Mouse (Mus musculus) small intestine, adult 2 months (tissue): ENCODE results near the gene Hist1h3b. TPM values are rescaled to one million over a fixed set of nuclear protein-coding genes. Genes with fewer than 3 reads are reported as not detected.
"Not testable (repeated sequence)": the region's sequence is repeated elsewhere in the genome, so short reads cannot be mapped to it uniquely, and the experiment has no call there.

Experiments
- H3K27ac ChIP-seq: fragments of 200-500 bp; 2 replicates; pipeline ENCODE4 v1.5.1; 2012; ENCODE audit warnings: low read depth, low read length, control low read depth, inconsistent platforms; ENCODE audit not compliant: insufficient read depth
- H3K27me3 ChIP-seq: fragments of 200-500 bp; 2 replicates; pipeline ENCODE4 v1.6.1; 2012; ENCODE audit warnings: mild to moderate bottlenecking, moderate library complexity, low read length, inconsistent platforms; ENCODE audit not compliant: control insufficient read depth, insufficient read depth
- H3K36me3 ChIP-seq: fragments of 200-500 bp; 2 replicates; pipeline ENCODE4 v1.6.1; 2012; ENCODE audit warnings: mild to moderate bottlenecking, low read length, control low read depth, inconsistent platforms; ENCODE audit not compliant: control insufficient read depth, insufficient read depth
- H3K4me1 ChIP-seq: fragments of 200-500 bp; 2 replicates; pipeline ENCODE4 v1.6.1; 2012; ENCODE audit warnings: low read length, inconsistent platforms, mixed read lengths; ENCODE audit not compliant: control insufficient read depth, insufficient read depth, insufficient read length
- H3K4me3 ChIP-seq: fragments of 200-500 bp; 2 replicates; pipeline ENCODE4 v1.5.1; 2012; ENCODE audit warnings: low read depth, mild to moderate bottlenecking, control low read depth, inconsistent platforms, low read length, moderate library complexity
- CTCF ChIP-seq: fragments of 200-500 bp; IDR thresholded peaks from 2 replicates; pipeline ENCODE4 v1.5.1; 2012; ENCODE audit warnings: low read depth, mild to moderate bottlenecking, control low read depth, inconsistent platforms, low read length, moderate library complexity, mixed read lengths; ENCODE audit not compliant: insufficient replicate concordance, insufficient read length; ENCODE audit errors: extremely low read depth
- POLR2A ChIP-seq: fragments of 200-500 bp; IDR thresholded peaks from 2 replicates; pipeline ENCODE4 v1.6.1; 2012; ENCODE audit warnings: low read depth, mild to moderate bottlenecking, control low read depth, inconsistent platforms, low read length, moderate library complexity
- WGBS: fragments of 180-500 bp; shearing (Covaris S2); methylation state at CpG from one replicate; pipeline ENCODE4 v1.1.7; 2018; 5-methylcytosine and 5-hydroxymethylcytosine counted together
- polyA plus RNA-seq: library from polyadenylated mRNA; depleted of rRNA; stranded (reverse); fragments of >200 nt; gene quantifications from 2 replicates; pipeline ENCODE4 v1.2.3, GENCODE M21; 2012

Gene Hist1h3b
- polyA plus RNA-seq, 1 experiment: 49.8 TPM

- H3K27ac ChIP-seq: no peak overlapping the region
- no peaks in the 10 kb centered on the region for H3K27me3 ChIP-seq
- 94% methylated on average over 5 of the region's 5 CpGs for WGBS
Observed at GRCm38 (mm10) chr13:23749563-23750121, 2.4 kb upstream of the Hist1h3b start.

GRCm38 (mm10) chr13:23750839-23751477 lies 1.1 kb upstream of the Hist1h3b start, which contains the start of gene Hist1h2ab:
Gene Hist1h2ab (plus strand): TSS chr13:23751126.
- not testable (repeated sequence) for H3K27me3 ChIP-seq, H3K4me1 ChIP-seq, H3K36me3 ChIP-seq
- TF ChIP-seq POLR2A: peak; percentile 32; the same call in 1 of the 2 replicates
- Histone ChIP-seq H3K4me3 (peak within 1 kb of the TSS; percentile 61), H3K27ac (peak within 1 kb of the TSS; percentile 97)
- WGBS: 1% methylated on average over 35 of the region's 47 CpGs

More at GRCm38 (mm10) chr13:23749563-23750121, 2.4 kb upstream of the Hist1h3b start:
- no peak for TF ChIP-seq POLR2A
- TF ChIP-seq CTCF: no peak
- Histone ChIP-seq H3K4me1 (peaks cover 3% of the 10 kb centered on the region; the same call in 1 of the 2 replicates), H3K36me3 (no peaks in the 10 kb centered on the region), H3K4me3 (no peak overlapping the region)

DNA sequence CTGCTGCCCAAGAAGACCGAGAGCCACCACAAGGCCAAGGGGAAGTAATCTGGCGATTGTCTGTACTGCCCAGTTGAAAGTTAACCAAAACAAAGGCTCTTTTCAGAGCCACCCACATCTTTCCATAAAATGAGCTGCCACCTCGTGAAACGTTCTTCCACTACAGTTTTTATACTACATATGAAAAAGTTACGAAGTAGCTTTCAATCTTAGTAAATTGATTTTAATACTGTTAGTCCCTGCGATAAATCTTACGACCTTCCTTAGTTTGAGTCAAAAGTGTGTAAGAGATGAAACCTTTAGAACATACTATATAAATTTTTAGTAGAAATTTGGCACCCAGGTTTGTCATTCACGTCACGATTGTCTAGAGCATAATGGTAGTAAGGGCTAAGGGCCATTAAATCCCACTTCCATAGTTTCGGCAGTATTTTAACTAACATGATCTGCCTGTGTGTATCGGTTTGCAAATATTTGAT lies 550 bp upstream of the Hist1h3b start:
- H3K4me1 ChIP-seq: peaks cover 3% of the 10 kb centered on the region; the same call in 1 of the 2 replicates
- 2% methylated on average over 11 of the region's 11 CpGs for WGBS
- H3K4me3 ChIP-seq: peak overlapping the region; percentile 61
- no peaks in the 10 kb centered on the region for H3K27me3 ChIP-seq
- TF ChIP-seq POLR2A (no peak), CTCF (no peak)
- no peaks in the 10 kb centered on the region for H3K36me3 ChIP-seq
- H3K27ac ChIP-seq: peak overlapping the region; percentile 97

GRCm38 (mm10) chr13:23752742-23753172 lies 690 bp downstream of the Hist1h3b start:
- Histone ChIP-seq H3K27ac (no peak overlapping the region), H3K4me1 (peaks cover 5% of the 10 kb centered on the region; the same call in 1 of the 2 replicates), H3K4me3 (peak overlapping the region; percentile 39), H3K27me3 (no peaks in the 10 kb centered on the region), H3K36me3 (no peaks in the 10 kb centered on the region)
- TF ChIP-seq POLR2A (no peak), CTCF (no peak)
- WGBS: 12% methylated on average over 6 of the region's 6 CpGs

GRCm38 (mm10) chr13:23753314-23754078 lies 1.4 kb downstream of the Hist1h3b start:
- no peak overlapping the region for H3K27ac ChIP-seq
- WGBS: 57% methylated on average over 4 of the region's 4 CpGs
- no peak for TF ChIP-seq CTCF
- no peak for TF ChIP-seq POLR2A

DNA sequence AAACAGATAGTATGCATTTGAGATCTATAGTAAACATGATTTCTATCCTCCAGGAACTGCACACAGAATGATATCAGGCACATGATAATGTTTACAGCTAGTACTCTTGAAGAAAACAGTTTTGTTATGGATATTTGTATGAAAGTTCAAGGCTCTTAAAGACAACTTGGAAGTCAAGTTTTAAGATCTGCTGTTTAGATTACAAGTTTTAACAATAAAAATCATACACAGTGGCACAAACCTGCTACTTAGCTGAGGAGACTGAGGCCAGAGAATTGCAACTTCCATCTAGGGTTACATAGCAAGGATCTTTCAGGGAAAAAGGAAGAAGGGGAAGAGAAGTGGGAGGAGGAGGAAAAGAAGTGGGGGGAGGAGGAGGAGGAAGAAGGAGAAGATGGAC lies 2.9 kb downstream of the Hist1h3b start:
- Histone ChIP-seq H3K36me3 (no peaks in the 10 kb centered on the region), H3K27me3 (no peaks in the 10 kb centered on the region), H3K4me3 (no peak overlapping the region), H3K27ac (no peak overlapping the region), H3K4me1 (peaks cover 7% of the 10 kb centered on the region; the same call in 1 of the 2 replicates)
- TF ChIP-seq CTCF (no peak), POLR2A (no peak)

More at GRCm38 (mm10) chr13:23753314-23754078, 1.4 kb downstream of the Hist1h3b start:
- Histone ChIP-seq H3K27me3 (no peaks in the 10 kb centered on the region), H3K4me1 (peaks cover 5% of the 10 kb centered on the region; the same call in 1 of the 2 replicates), H3K36me3 (no peaks in the 10 kb centered on the region), H3K4me3 (no peak overlapping the region)

GRCm38 (mm10) chr13:23756790-23757189 lies 4.7 kb downstream of the Hist1h3b start, which contains the start of gene Hist1h4b:
Gene Hist1h4b (plus strand): TSS chr13:23757013.
- TF ChIP-seq POLR2A (peak; percentile 86), CTCF (no peak)
- H3K27ac ChIP-seq: peak within 1 kb of the TSS; percentile 82
- under 1% methylated on average over 22 of the region's 22 CpGs for WGBS
- no peaks in the 10 kb centered on the region for H3K27me3 ChIP-seq
- H3K4me3 ChIP-seq: peak within 1 kb of the TSS; percentile 64
- no peaks in the 10 kb centered on the region for H3K36me3 ChIP-seq
- peaks cover 9% of the 10 kb centered on the region; the same call in 1 of the 2 replicates for H3K4me1 ChIP-seq
